Mouse (Mus musculus): ENCODE measurements around the gene Rnf220.

DNA sequence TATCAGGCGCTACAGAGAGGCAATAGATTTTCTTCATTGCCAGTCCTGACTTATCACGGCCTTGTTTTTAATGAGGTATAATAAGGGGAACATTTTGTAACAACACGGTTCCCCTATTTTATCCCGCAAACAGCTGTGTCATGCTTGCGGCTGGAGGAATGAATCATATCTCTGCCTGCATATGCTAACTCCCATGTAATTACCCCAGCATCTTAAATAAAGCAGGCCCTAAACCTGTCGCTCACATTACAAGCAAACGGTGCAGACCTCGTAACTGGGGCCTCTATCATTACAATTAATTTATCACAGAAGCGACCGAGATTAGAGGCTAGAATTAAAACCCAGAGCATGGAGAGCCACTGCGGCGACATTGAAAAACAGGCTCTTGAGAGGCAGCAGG lies 69.3 kb downstream of the Rnf220 start:
- TF ChIP-seq CTCF (IDR thresholded peaks at IDR 0.05; ENCODE audit: extremely low read depth, insufficient read depth, low read length) (no peak), POLR2A (IDR thresholded peaks at IDR 0.05; ENCODE audit: extremely low read depth, insufficient read depth, low read length) (no peak)

Data from cortical plate, adult 2 months (tissue).